In the genomic region with DNA sequence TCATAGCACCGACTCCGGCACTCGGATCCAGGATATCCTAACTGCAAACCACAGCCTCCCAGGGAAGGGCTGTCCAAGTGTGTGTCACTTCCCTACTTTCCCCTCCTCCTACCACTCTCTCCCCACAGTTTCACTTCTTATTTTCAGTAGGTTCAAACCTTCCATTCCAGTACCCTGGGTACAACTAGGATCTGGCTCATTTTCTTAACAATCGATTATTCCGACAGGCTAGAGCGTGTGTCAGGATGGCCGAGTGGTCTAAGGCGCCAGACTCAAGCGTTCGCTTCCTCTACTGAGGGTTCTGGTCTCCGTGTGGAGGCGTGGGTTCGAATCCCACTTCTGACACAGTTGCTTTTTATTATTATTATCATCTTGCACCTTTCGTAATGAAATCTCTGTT, we compare ENCODE assay signal across 8 mouse cellular contexts. TPM values are rescaled to one million over a fixed set of nuclear protein-coding genes. Genes with fewer than 3 reads are reported as not detected.
DNase-seq lines count a peak whose midpoint lies in the region; ATAC-seq lines count a peak whose summit lies in the region.

No protein-coding gene starts in this region.

- no peaks in the 10 kb centered on the region for H3K36me3 ChIP-seq in heart, embryonic 10.5 days
- H3K36me3 ChIP-seq in lung, embryonic 15.5 days = no peaks in the 10 kb centered on the region

- 0 out of 2 replicates have a peak, but pooled peaks have one; percentile 14 for ATAC-seq in lung, embryonic 15.5 days (ENCODE audit: borderline replicate concordance, extremely low read depth, low FRiP score, low TSS enrichment)

- no peak overlapping the region; the same call in 1 of the 2 replicates for H3K27ac ChIP-seq in brown adipose tissue, adult 24 weeks (replicated peaks; ENCODE audit: low read depth, low read length)
- peak overlapping the region; percentile 73 for H3K27ac ChIP-seq in heart, embryonic 10.5 days
- H3K27ac ChIP-seq in lung, embryonic 15.5 days = no peak overlapping the region

- DNase-seq in adrenal gland, adult 18-20 months (ENCODE audit: low spot score in 2 of 2) = peak; percentile 29 to 33
- DNase-seq in adrenal gland, postnatal 25 days = no peak
- DNase-seq in 3134 (ENCODE audit: extremely low read depth, insufficient read length, low spot score) = peak; percentile 76
- DNase-seq in heart, embryonic 10.5 days (ENCODE audit: low spot score) = peak; percentile 95
- peak; percentile 38 for DNase-seq in kidney, adult 9 months
- peak; percentile 46 for DNase-seq in retina, postnatal 1 day

- 2% methylated on average over 14 of the region's 14 CpGs for WGBS in heart, embryonic 10.5 days
- 7% methylated on average over 14 of the region's 14 CpGs for WGBS in lung, embryonic 15.5 days

- no peaks in the 10 kb centered on the region for H3K4me1 ChIP-seq in brown adipose tissue, adult 24 weeks (ENCODE audit: control insufficient read depth, insufficient read depth, insufficient read length, low read length)
- H3K4me1 ChIP-seq in heart, embryonic 10.5 days = peaks cover 8% of the 10 kb centered on the region; the same call in 1 of the 2 replicates
- H3K4me1 ChIP-seq in lung, embryonic 15.5 days = peaks cover 18% of the 10 kb centered on the region

- no peaks in the 10 kb centered on the region for H3K9me3 ChIP-seq in heart, embryonic 10.5 days
- H3K9me3 ChIP-seq in lung, embryonic 15.5 days = no peaks in the 10 kb centered on the region

- H3K27me3 ChIP-seq in heart, embryonic 10.5 days (ENCODE audit: insufficient read depth, poor library complexity, severe bottlenecking) = no peaks in the 10 kb centered on the region
- H3K27me3 ChIP-seq in lung, embryonic 15.5 days = peaks cover 12% of the 10 kb centered on the region

- H3K4me3 ChIP-seq in brown adipose tissue, adult 24 weeks (ENCODE audit: insufficient read depth, low read depth, low read length) = peak overlapping the region; percentile 60
- H3K4me3 ChIP-seq in heart, embryonic 10.5 days = peak overlapping the region; percentile 60
- peak overlapping the region; percentile 16 for H3K4me3 ChIP-seq in lung, embryonic 15.5 days

- peak overlapping the region; percentile 38 for H3K4me2 ChIP-seq in lung, embryonic 15.5 days

- no peak overlapping the region for H3K9ac ChIP-seq in lung, embryonic 15.5 days

RNA-seq across cellular contexts. Expression of a gene that starts 30.3 kb away (rescaled TPM):
- total RNA-seq in adrenal gland, adult 18-20 months (2021) = 1 to 10 TPM in 1 of 2 experiments, under 1 TPM in 1; 0.80 to 1.5 TPM
- 2.0 and 2.1 TPM in 2 replicates for total RNA-seq in adrenal gland, postnatal 25 days (2021)
- not detected in 2 replicates for polyA plus RNA-seq in brown adipose tissue, adult 24 weeks (2012; ENCODE audit: insufficient read depth, insufficient read length, missing spikeins)
- polyA plus RNA-seq in heart, embryonic 10.5 days (2016; fragmentation: Nextera tagmentation; extraction: Ambion mirVana) = 7.4 and 9.1 TPM in 2 replicates
- polyA plus RNA-seq in lung, embryonic 15.5 days (2015; fragmentation: Nextera tagmentation; extraction: Ambion mirVana) = 11.6 and 13.3 TPM in 2 replicates
